Comparison of ENCODE assay signal across 26 mouse cellular contexts in genomic region chr4:141885451-141885850, GRCm38 (mm10). TPM values are rescaled to one million over a fixed set of nuclear protein-coding genes. Genes with fewer than 3 reads are reported as not detected.
DNase-seq lines count a peak whose midpoint lies in the region; ATAC-seq and TF ChIP-seq lines count a peak whose summit lies in the region.
"Had no signal": no experiment of that assay in that cellular context is flagged by ENCODE, and none has a peak within 500 bp of the region (broad histone marks: within the 10 kb centered on the region; RNA-seq: fewer than 3 reads in every experiment).

No protein-coding gene starts in this region.

- DNase-seq in frontal cortex, postnatal 14 days (ENCODE audit: low spot score in 2 of 2), result no peak
- DNase-seq in layer of hippocampus, adult 2 months (ENCODE audit: low spot score in 2 of 2), result no peak
- DNase-seq in layer of hippocampus, postnatal 14 days (ENCODE audit: low spot score in 2 of 2), result no peak
- peak; percentile 52 to 70 for DNase-seq in right cerebral cortex, postnatal 10 days (ENCODE audit: low spot score in 2 of 2)
- DNase-seq in right cerebral cortex, postnatal 14 days, result no peak
- no peak for DNase-seq in cerebellum, postnatal 36 days
- no peak for DNase-seq in adrenal gland, postnatal 25 days
- DNase-seq: adrenal gland, adult 2 months; cerebellum, adult 9-11 months; embryo, embryonic 11 days; forebrain, postnatal 0 days; gastrocnemius, postnatal 25 days; heart, postnatal 36 days; kidney, postnatal 4 days; layer of hippocampus, postnatal 36 days; thymus, adult 2 months had no signal

- peak overlapping the region; percentile 65; the same call in 1 of the 2 replicates for H3K27ac ChIP-seq in layer of hippocampus, adult 2 months
- H3K27ac ChIP-seq: embryonic facial prominence, embryonic 15.5 days; forebrain, embryonic 10.5 days; liver, embryonic 14.5 days; macrophage; midbrain, embryonic 12.5 days; stomach, embryonic 15.5 days had no signal

- no peak overlapping the region for H3K4me3 ChIP-seq in layer of hippocampus, adult 2 months
- H3K4me3 ChIP-seq: embryonic facial prominence, embryonic 15.5 days; forebrain, embryonic 10.5 days; midbrain, embryonic 12.5 days; stomach, embryonic 15.5 days had no signal

- peak; percentile 85 for ATAC-seq in frontal cortex, adult (ENCODE audit: low TSS enrichment)
- ATAC-seq: forebrain, postnatal 0 days; hindbrain, embryonic 16.5 days; intestine, embryonic 16.5 days had no signal

- no peak for TF ChIP-seq CTCF in layer of hippocampus, adult 2 months (conservative IDR thresholded peaks at IDR 0.05)

RNA-seq across cellular contexts. Expression of gene Efhd2, which starts 10.7 kb away (rescaled TPM):
- total RNA-seq in layer of hippocampus, adult 2 months (2021), result 100 to 1,000 TPM; 139 to 140 TPM
- 10 to 100 TPM; 55.2 to 60.4 TPM for total RNA-seq in layer of hippocampus, postnatal 14 days (2021)
- total RNA-seq in adrenal gland, postnatal 25 days (2021), result 20.9 and 30.8 TPM in 2 replicates

RNA-seq across cellular contexts. Expression of gene Ctrc, which starts 39.3 kb away (rescaled TPM):
- total RNA-seq in layer of hippocampus, adult 2 months (2021), result not detected
- not detected for total RNA-seq in layer of hippocampus, postnatal 14 days (2021)
- not detected in 2 replicates for total RNA-seq in adrenal gland, postnatal 25 days (2021)
- total RNA-seq: adrenal gland, adult 2 months; forebrain, postnatal 0 days; gastrocnemius, postnatal 25 days; heart, postnatal 36 days; layer of hippocampus, postnatal 36 days; monocyte, adult 5-6 weeks had no signal

RNA-seq across cellular contexts. Expression of gene Cela2a, which starts 59.5 kb away (rescaled TPM):
- not detected for total RNA-seq in layer of hippocampus, adult 2 months (2021)
- not detected for total RNA-seq in layer of hippocampus, postnatal 14 days (2021)
- total RNA-seq in adrenal gland, postnatal 25 days (2021), result 0.52 TPM in 1 of 2 replicates, not detected in the other
- total RNA-seq: adrenal gland, adult 2 months; forebrain, postnatal 0 days; gastrocnemius, postnatal 25 days; heart, postnatal 36 days; layer of hippocampus, postnatal 36 days; monocyte, adult 5-6 weeks had no signal

Comparison
In these comparisons a context has a peak if more than half of its experiments do, and no peak if none do; other contexts are left out.
1. DNase-seq: peak in right cerebral cortex, postnatal 10 days (2 of 2); none in frontal cortex, postnatal 14 days (0 of 2), layer of hippocampus, adult 2 months (0 of 2), layer of hippocampus, postnatal 14 days (0 of 2), right cerebral cortex, postnatal 14 days (single experiment), cerebellum, postnatal 36 days (0 of 2) and adrenal gland, postnatal 25 days (single experiment).